Mouse (Mus musculus): ENCODE results near the gene Stk32c.

Stk32c gene

GRCm38 (mm10) chr7:139212754-139213745, at the start of gene Stk32c, which contains the start of gene Lrrc27:
TSS of gene Stk32c (minus strand) at chr7:139213307.
TSS of gene Lrrc27 (plus strand) at chr7:139212988.
- peak; percentile 98 to 99 for DNase-seq

GRCm38 (mm10) chr7:139257752-139258542, 44.8 kb upstream of the Stk32c start:
- no peak for DNase-seq

GRCm38 (mm10) chr7:139254626-139255025, 41.5 kb upstream of the Stk32c start:
- DNase-seq: no peak

- DNase-seq: no peak
These were observed 40.4 kb upstream of the Stk32c start for GRCm38 (mm10) chr7:139253462-139253861.

- DNase-seq: no peak
These were observed 39.9 kb upstream of the Stk32c start for GRCm38 (mm10) chr7:139252986-139253385.

GRCm38 (mm10) chr7:139252566-139252965, 39.5 kb upstream of the Stk32c start:
- no peak for DNase-seq

GRCm38 (mm10) chr7:139251881-139252301, 38.8 kb upstream of the Stk32c start:
- no peak for DNase-seq

GRCm38 (mm10) chr7:139249406-139250210, 36.5 kb upstream of the Stk32c start:
- peak in 1 of 2 experiments; percentile 20 for DNase-seq

GRCm38 (mm10) chr7:139248615-139249405, 35.7 kb upstream of the Stk32c start:
- DNase-seq: peak; percentile 49

GRCm38 (mm10) chr7:139247881-139248614, 34.9 kb upstream of the Stk32c start, which contains the start of gene Pwwp2b:
TSS of gene Pwwp2b (plus strand) at chr7:139248482.
- peak; percentile 74 for DNase-seq

GRCm38 (mm10) chr7:139246931-139247880, 34.1 kb upstream of the Stk32c start:
- DNase-seq: no peak

- no peak for DNase-seq
These were observed 33.0 kb upstream of the Stk32c start for GRCm38 (mm10) chr7:139246086-139246485.

GRCm38 (mm10) chr7:139239432-139239831, 26.3 kb upstream of the Stk32c start:
- DNase-seq: no peak

- DNase-seq: no peak
These were observed 22.7 kb upstream of the Stk32c start for GRCm38 (mm10) chr7:139235651-139236358.

- DNase-seq: no peak
These were observed 21.5 kb upstream of the Stk32c start for GRCm38 (mm10) chr7:139234426-139235188.

GRCm38 (mm10) chr7:139233714-139234113, 20.6 kb upstream of the Stk32c start:
- peak; percentile 89 to 92 for DNase-seq

- DNase-seq: no peak
These were observed 17.1 kb upstream of the Stk32c start for GRCm38 (mm10) chr7:139230241-139230640.

GRCm38 (mm10) chr7:139229837-139230236, 16.7 kb upstream of the Stk32c start:
- DNase-seq: no peak
